Mouse (Mus musculus) small intestine, adult 2 months (tissue): ENCODE results near the gene Mindy4.

Source experiments
- CTCF ChIP-seq: fragments of 200-500 bp; IDR thresholded peaks from 2 replicates; pipeline ENCODE4 v1.5.1; 2012; ENCODE audit warnings: low read depth, mild to moderate bottlenecking, control low read depth, inconsistent platforms, low read length, moderate library complexity, mixed read lengths; ENCODE audit not compliant: insufficient replicate concordance, insufficient read length; ENCODE audit errors: extremely low read depth
- POLR2A ChIP-seq: fragments of 200-500 bp; IDR thresholded peaks from 2 replicates; pipeline ENCODE4 v1.6.1; 2012; ENCODE audit warnings: low read depth, mild to moderate bottlenecking, control low read depth, inconsistent platforms, low read length, moderate library complexity

DNA sequence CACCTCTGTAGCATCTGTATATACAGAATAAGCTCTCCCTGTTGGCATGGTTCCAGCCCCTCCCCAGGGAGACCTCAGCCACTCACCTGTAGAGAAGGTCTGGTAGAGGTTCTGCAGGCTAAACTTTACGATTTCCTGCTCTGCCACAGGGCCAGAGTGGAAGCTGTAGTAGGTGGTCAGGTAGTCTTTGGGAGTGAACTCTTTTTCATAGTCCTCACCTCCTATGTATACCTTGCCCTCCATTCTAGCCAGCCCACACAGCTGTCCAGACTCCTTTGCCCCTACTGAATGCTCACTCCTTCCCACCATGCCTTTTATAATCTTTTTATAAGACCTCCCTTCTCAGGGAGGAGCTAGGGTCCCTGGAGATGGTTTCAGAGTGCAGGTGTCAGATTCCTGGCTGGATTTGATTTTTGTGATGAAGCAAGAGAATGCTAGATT lies 28.4 kb upstream of the Mindy4 start, which contains the start of gene Inmt:
- TF ChIP-seq POLR2A (no peak), CTCF (no peak)
